Mouse (Mus musculus): ENCODE data around the gene Gabra4.
"Not testable (repeated sequence)": the region's sequence is repeated elsewhere in the genome, so short reads cannot be mapped to it uniquely, and the experiment has no call there.

Gene Gabra4

DNA sequence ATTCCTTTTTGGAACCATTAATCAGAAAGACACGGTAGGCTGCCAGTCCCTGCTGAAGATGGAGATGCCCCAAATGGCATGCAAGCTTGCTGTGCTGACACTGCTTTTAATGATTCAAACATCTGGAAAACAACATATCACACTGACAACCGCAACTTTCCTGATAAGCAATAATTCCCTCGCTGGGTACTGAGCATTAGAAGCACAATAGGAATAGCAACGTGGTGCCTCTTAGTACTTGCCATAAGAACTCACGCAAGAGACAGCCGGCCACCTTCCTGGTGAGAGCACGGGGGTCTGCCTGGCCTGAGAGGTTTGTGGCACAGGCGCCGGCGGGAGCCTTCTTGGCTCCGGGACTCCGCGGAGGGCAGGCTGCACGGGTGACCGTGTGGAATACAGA, 132.6 kb downstream of the Gabra4 start:
- not testable (repeated sequence) for DNase-seq (ENCODE audit: extremely low spot score, low read depth, low spot score)
